Mouse (Mus musculus): ENCODE measurements around the gene BC049762. TPM values are rescaled to one million over a fixed set of nuclear protein-coding genes. Genes with fewer than 3 reads are reported as not detected.
A peak's percentile ranks its signal among the peaks of the same experiment; 100 is the strongest.

Gene BC049762
- polyA plus RNA-seq, 1 experiment: not detected

- Histone ChIP-seq H3K4me1 (ENCODE audit: control insufficient read depth, insufficient read depth, low read length) (no peaks in the 10 kb centered on the region), H3K9ac (ENCODE audit: low read depth, poor library complexity, severe bottlenecking) (no peak overlapping the region), H3K27ac (ENCODE audit: insufficient read depth, low read length) (no peak overlapping the region), H3K9me3 (replicated peaks; ENCODE audit: control insufficient read depth, insufficient read depth, low read length, poor library complexity, severe bottlenecking) (no peaks in the 10 kb centered on the region), H3K36me3 (ENCODE audit: control insufficient read depth, insufficient read depth, low read length, poor library complexity, severe bottlenecking) (no peaks in the 10 kb centered on the region), H3K4me3 (ENCODE audit: low read depth, low read length) (no peak overlapping the region), H3K27me3 (ENCODE audit: control insufficient read depth, insufficient read depth, low read length, poor library complexity, severe bottlenecking) (no peaks in the 10 kb centered on the region)
- TF ChIP-seq EP300 (IDR thresholded peaks at IDR 0.05; ENCODE audit: insufficient read depth, low read depth, low read length) (no peak), CTCF (IDR thresholded peaks at IDR 0.05; ENCODE audit: low read depth, low read length) (no peak), POLR2A (IDR thresholded peaks at IDR 0.05; ENCODE audit: insufficient read depth, low read length) (no peak)
Observed at GRCm38 (mm10) chr11:51298691-51299090, 35.8 kb upstream of the BC049762 start.

GRCm38 (mm10) chr11:51295742-51296141 lies 32.9 kb upstream of the BC049762 start:
- no peak overlapping the region for H3K4me3 ChIP-seq (ENCODE audit: low read depth, low read length)
- H3K4me1 ChIP-seq (ENCODE audit: control insufficient read depth, insufficient read depth, low read length): no peaks in the 10 kb centered on the region
- H3K36me3 ChIP-seq (ENCODE audit: control insufficient read depth, insufficient read depth, low read length, poor library complexity, severe bottlenecking): no peaks in the 10 kb centered on the region
- no peaks in the 10 kb centered on the region; the same call in 1 of the 2 replicates for H3K9me3 ChIP-seq (replicated peaks; ENCODE audit: control insufficient read depth, insufficient read depth, low read length, poor library complexity, severe bottlenecking)
- no peak overlapping the region for H3K27ac ChIP-seq (ENCODE audit: insufficient read depth, low read length)
- no peak for TF ChIP-seq EP300 (IDR thresholded peaks at IDR 0.05; ENCODE audit: insufficient read depth, low read depth, low read length)
- no peak for TF ChIP-seq CTCF (IDR thresholded peaks at IDR 0.05; ENCODE audit: low read depth, low read length)
- TF ChIP-seq POLR2A (IDR thresholded peaks at IDR 0.05; ENCODE audit: insufficient read depth, low read length): no peak
- no peak overlapping the region for H3K9ac ChIP-seq (ENCODE audit: low read depth, poor library complexity, severe bottlenecking)
- H3K27me3 ChIP-seq (ENCODE audit: control insufficient read depth, insufficient read depth, low read length, poor library complexity, severe bottlenecking): peaks cover 4% of the 10 kb centered on the region; the same call in 1 of the 2 replicates

- no peak for TF ChIP-seq EP300 (IDR thresholded peaks at IDR 0.05; ENCODE audit: insufficient read depth, low read depth, low read length)
- TF ChIP-seq CTCF (IDR thresholded peaks at IDR 0.05; ENCODE audit: low read depth, low read length): no peak
- no peak for TF ChIP-seq POLR2A (IDR thresholded peaks at IDR 0.05; ENCODE audit: insufficient read depth, low read length)
- no peak overlapping the region for H3K27ac ChIP-seq (ENCODE audit: insufficient read depth, low read length)
- no peak overlapping the region for H3K4me3 ChIP-seq (ENCODE audit: low read depth, low read length)
- H3K9me3 ChIP-seq (replicated peaks; ENCODE audit: control insufficient read depth, insufficient read depth, low read length, poor library complexity, severe bottlenecking): no peaks in the 10 kb centered on the region; the same call in 1 of the 2 replicates
- no peaks in the 10 kb centered on the region for H3K4me1 ChIP-seq (ENCODE audit: control insufficient read depth, insufficient read depth, low read length)
- no peaks in the 10 kb centered on the region for H3K36me3 ChIP-seq (ENCODE audit: control insufficient read depth, insufficient read depth, low read length, poor library complexity, severe bottlenecking)
- H3K27me3 ChIP-seq (ENCODE audit: control insufficient read depth, insufficient read depth, low read length, poor library complexity, severe bottlenecking): peaks cover 4% of the 10 kb centered on the region; the same call in 1 of the 2 replicates
- no peak overlapping the region for H3K9ac ChIP-seq (ENCODE audit: low read depth, poor library complexity, severe bottlenecking)
Observed at GRCm38 (mm10) chr11:51293956-51294530, 31.2 kb upstream of the BC049762 start.

GRCm38 (mm10) chr11:51290066-51290955 lies 27.5 kb upstream of the BC049762 start:
- Histone ChIP-seq H3K4me3 (ENCODE audit: low read depth, low read length) (peak overlapping the region; percentile 91), H3K27ac (ENCODE audit: insufficient read depth, low read length) (no peak overlapping the region), H3K4me1 (ENCODE audit: control insufficient read depth, insufficient read depth, low read length) (no peaks in the 10 kb centered on the region), H3K9ac (ENCODE audit: low read depth, poor library complexity, severe bottlenecking) (peak overlapping the region; percentile 51), H3K36me3 (ENCODE audit: control insufficient read depth, insufficient read depth, low read length, poor library complexity, severe bottlenecking) (no peaks in the 10 kb centered on the region), H3K27me3 (ENCODE audit: control insufficient read depth, insufficient read depth, low read length, poor library complexity, severe bottlenecking) (peaks cover 4% of the 10 kb centered on the region; the same call in 1 of the 2 replicates), H3K9me3 (replicated peaks; ENCODE audit: control insufficient read depth, insufficient read depth, low read length, poor library complexity, severe bottlenecking) (no peaks in the 10 kb centered on the region; the same call in 1 of the 2 replicates)
- TF ChIP-seq EP300 (IDR thresholded peaks at IDR 0.05; ENCODE audit: insufficient read depth, low read depth, low read length): no peak
- TF ChIP-seq CTCF (IDR thresholded peaks at IDR 0.05; ENCODE audit: low read depth, low read length): no peak
- no peak for TF ChIP-seq POLR2A (IDR thresholded peaks at IDR 0.05; ENCODE audit: insufficient read depth, low read length)

GRCm38 (mm10) chr11:51289564-51290041 lies 26.8 kb upstream of the BC049762 start, which contains the start of gene Col23a1:
Gene Col23a1, plus strand, starts transcription at chr11:51289920.
- Histone ChIP-seq H3K4me3 (ENCODE audit: low read depth, low read length) (peak within 1 kb of the TSS; percentile 91), H3K9me3 (replicated peaks; ENCODE audit: control insufficient read depth, insufficient read depth, low read length, poor library complexity, severe bottlenecking) (no peaks in the 10 kb centered on the region; the same call in 1 of the 2 replicates), H3K27me3 (ENCODE audit: control insufficient read depth, insufficient read depth, low read length, poor library complexity, severe bottlenecking) (peaks cover 4% of the 10 kb centered on the region; the same call in 1 of the 2 replicates), H3K4me1 (ENCODE audit: control insufficient read depth, insufficient read depth, low read length) (no peaks in the 10 kb centered on the region), H3K27ac (ENCODE audit: insufficient read depth, low read length) (no peak within 1 kb of the TSS), H3K36me3 (ENCODE audit: control insufficient read depth, insufficient read depth, low read length, poor library complexity, severe bottlenecking) (no peaks in the 10 kb centered on the region), H3K9ac (ENCODE audit: low read depth, poor library complexity, severe bottlenecking) (peak within 1 kb of the TSS; percentile 51)
- TF ChIP-seq CTCF (IDR thresholded peaks at IDR 0.05; ENCODE audit: low read depth, low read length): peak; percentile 65
- no peak for TF ChIP-seq EP300 (IDR thresholded peaks at IDR 0.05; ENCODE audit: insufficient read depth, low read depth, low read length)

Data from ES-Bruce4 (cell line).